Comparison of ENCODE assay signal across 13 mouse cellular contexts in genomic region chr11:88369898-88370297, GRCm38 (mm10).
DNase-seq lines count a peak whose midpoint lies in the region; ATAC-seq lines count a peak whose summit lies in the region.
"Had no signal": no experiment of that assay in that cellular context is flagged by ENCODE, and none has a peak within 500 bp of the region (broad histone marks: within the 10 kb centered on the region; RNA-seq: fewer than 3 reads in every experiment).

No protein-coding gene starts in this region.

- no peak overlapping the region for H3K4me2 ChIP-seq in hindbrain, embryonic 13.5 days
- no peak overlapping the region for H3K4me2 ChIP-seq in hindbrain, embryonic 14.5 days (replicated peaks)
- H3K4me2 ChIP-seq: embryonic facial prominence, embryonic 12.5 days; liver, embryonic 15.5 days had no signal

- H3K27ac ChIP-seq in hindbrain, embryonic 13.5 days = 0 out of 2 replicates have a peak overlapping the region, but pooled peaks have one; percentile 4
- no peak overlapping the region for H3K27ac ChIP-seq in hindbrain, embryonic 14.5 days
- H3K27ac ChIP-seq: embryonic facial prominence, embryonic 12.5 days; liver, embryonic 15.5 days had no signal

- 64% methylated on average over 3 of the region's 3 CpGs for WGBS in hindbrain, embryonic 13.5 days
- WGBS in hindbrain, embryonic 14.5 days = 63% methylated on average over 3 of the region's 3 CpGs

- no peaks in the 10 kb centered on the region for H3K27me3 ChIP-seq in hindbrain, embryonic 13.5 days
- H3K27me3 ChIP-seq in hindbrain, embryonic 14.5 days (ENCODE audit: control insufficient read depth, insufficient read depth, low read length) = no peaks in the 10 kb centered on the region
- H3K27me3 ChIP-seq: embryonic facial prominence, embryonic 12.5 days; liver, embryonic 15.5 days had no signal

- peak; percentile 46 to 63 for DNase-seq in cerebellum, postnatal 10 days
- DNase-seq in cerebellum, adult 8-10 months = no peak
- no peak for DNase-seq in hindbrain, embryonic 14.5 days (ENCODE audit: low spot score)
- peak; percentile 48 for DNase-seq in lung, postnatal 10 days
- DNase-seq in lung, postnatal 36 days = no peak
- peak; percentile 49 to 52 for DNase-seq in heart, postnatal 10 days
- no peak for DNase-seq in urinary bladder, postnatal 14 days (ENCODE audit: low spot score)
- DNase-seq: B cell, adult 2 months; thymus, adult 18-20 months had no signal

- no peak for ATAC-seq in hindbrain, embryonic 13.5 days (ENCODE audit: low FRiP score)
- ATAC-seq in hindbrain, embryonic 14.5 days (ENCODE audit: low FRiP score) = no peak
- ATAC-seq: intestine, embryonic 16.5 days had no signal

- no peaks in the 10 kb centered on the region for H3K9me3 ChIP-seq in hindbrain, embryonic 13.5 days
- H3K9me3 ChIP-seq in hindbrain, embryonic 14.5 days (ENCODE audit: control insufficient read depth, low read length) = no peaks in the 10 kb centered on the region
- H3K9me3 ChIP-seq: embryonic facial prominence, embryonic 12.5 days; liver, embryonic 15.5 days had no signal

- H3K9ac ChIP-seq in hindbrain, embryonic 13.5 days = no peak overlapping the region
- no peak overlapping the region for H3K9ac ChIP-seq in hindbrain, embryonic 14.5 days
- H3K9ac ChIP-seq: embryonic facial prominence, embryonic 12.5 days; liver, embryonic 15.5 days had no signal

- peaks cover 21% of the 10 kb centered on the region for H3K36me3 ChIP-seq in hindbrain, embryonic 13.5 days
- peaks cover 7% of the 10 kb centered on the region; the same call in 1 of the 2 replicates for H3K36me3 ChIP-seq in hindbrain, embryonic 14.5 days (replicated peaks; ENCODE audit: control insufficient read depth, insufficient read depth)
- H3K36me3 ChIP-seq: liver, embryonic 15.5 days had no signal

- H3K4me3 ChIP-seq in hindbrain, embryonic 13.5 days = no peak overlapping the region
- no peak overlapping the region for H3K4me3 ChIP-seq in hindbrain, embryonic 14.5 days (replicated peaks; ENCODE audit: low read length)
- H3K4me3 ChIP-seq: embryonic facial prominence, embryonic 12.5 days; liver, embryonic 15.5 days had no signal

- H3K4me1 ChIP-seq in hindbrain, embryonic 13.5 days (replicated peaks) = peaks cover 40% of the 10 kb centered on the region
- 0 out of 2 replicates have a peak, but pooled peaks cover 5% of the 10 kb centered on the region for H3K4me1 ChIP-seq in hindbrain, embryonic 14.5 days (replicated peaks; ENCODE audit: control insufficient read depth, insufficient read depth, low read length)

- intact Hi-C loops in heart, postnatal 10 days (cut with DNase I) = no loop called here

Comparison
In these comparisons a context has a peak if more than half of its experiments do, and no peak if none do; other contexts are left out.
1. DNase-seq: peak in cerebellum, postnatal 10 days (2 of 2), lung, postnatal 10 days (single experiment) and heart, postnatal 10 days (2 of 2); none in cerebellum, adult 8-10 months (single experiment), hindbrain, embryonic 14.5 days (single experiment), lung, postnatal 36 days (single experiment) and urinary bladder, postnatal 14 days (single experiment).